Mouse (Mus musculus): ENCODE measurements around the gene Olfr518.

Gene Olfr518

GRCm38 (mm10) chr7:108884906-108885305 is at the start of gene Olfr518:
TSS of gene Olfr518 (minus strand) at chr7:108885006.
- DNase-seq (ENCODE audit: low spot score) = no peak

DNA sequence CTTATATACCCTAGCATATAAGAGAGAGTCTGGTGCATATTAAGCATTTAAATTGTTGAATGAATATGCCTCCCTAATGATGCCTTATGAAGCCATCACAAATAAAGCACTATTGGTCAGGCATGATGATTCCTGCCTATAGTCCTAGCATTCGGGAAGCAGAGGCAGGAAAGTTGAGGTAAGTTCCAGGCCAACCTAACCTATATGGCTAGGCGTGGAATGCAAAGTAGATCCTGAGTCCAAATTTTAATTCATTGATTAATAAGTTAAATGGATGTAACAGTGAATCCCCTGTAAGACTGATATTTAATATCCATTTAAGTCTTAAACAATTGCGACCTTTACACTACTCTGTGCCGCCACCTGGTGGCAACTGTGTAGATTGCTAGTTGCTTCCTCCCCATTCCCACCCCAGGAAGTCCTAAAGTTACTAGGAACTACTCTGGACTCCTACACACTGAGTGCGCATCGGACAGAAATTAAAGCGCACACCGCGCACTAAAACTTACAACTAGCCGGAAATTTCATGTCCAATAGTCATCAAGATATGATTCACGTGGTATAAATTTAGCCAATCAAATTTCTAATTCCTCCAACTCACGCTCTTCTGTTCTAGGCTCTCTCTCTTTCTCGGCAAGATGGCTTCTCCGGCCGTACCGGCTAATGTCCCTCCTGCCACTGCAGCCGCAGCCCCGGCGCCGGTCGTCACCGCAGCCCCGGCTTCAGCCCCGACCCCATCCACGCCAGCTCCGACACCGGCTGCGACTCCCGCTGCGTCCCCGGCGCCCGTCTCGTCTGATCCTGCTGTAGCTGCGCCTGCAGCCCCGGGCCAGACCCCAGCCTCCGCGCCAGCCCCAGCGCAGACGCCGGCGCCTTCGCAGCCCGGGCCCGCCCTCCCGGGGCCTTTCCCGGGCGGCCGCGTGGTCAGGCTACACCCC is 49.3 kb upstream of the Olfr518 start, which contains the start of gene Eif3f:
Gene Eif3f (plus strand): TSS at position 624 of the 938 bp plus-strand sequence.
- peak; percentile 93 for DNase-seq (ENCODE audit: low spot score)

DNA sequence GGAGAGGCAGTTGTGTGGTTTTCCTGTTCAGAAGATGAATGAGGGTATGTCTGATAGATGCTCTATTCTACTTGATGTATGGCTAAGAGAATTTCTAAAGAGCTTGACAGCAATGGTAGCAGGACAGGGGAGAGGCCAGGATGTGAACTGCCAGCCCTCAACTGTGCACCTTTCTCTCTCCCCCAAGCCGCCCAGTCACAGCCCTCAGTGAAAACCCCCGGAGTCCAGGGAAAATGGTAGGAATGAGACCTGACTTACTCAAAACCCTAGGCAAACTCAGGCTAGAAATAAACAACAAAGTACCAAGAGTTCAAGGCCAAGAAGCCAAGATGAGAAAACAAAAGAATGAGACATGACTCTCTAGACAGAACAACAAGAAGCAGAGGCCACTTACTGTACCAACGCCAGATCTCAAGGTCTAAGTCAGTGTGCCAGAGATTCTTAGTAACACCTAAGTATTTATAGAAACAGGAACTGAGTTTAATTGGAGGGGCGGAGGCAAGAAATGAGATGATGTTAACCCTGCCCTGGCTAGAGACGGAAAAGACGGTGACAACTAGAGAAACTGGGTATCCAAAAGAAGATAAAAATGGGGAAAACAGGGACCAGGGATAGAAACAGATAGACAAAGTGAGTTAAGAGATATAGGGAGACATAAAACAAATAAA is 45.1 kb upstream of the Olfr518 start, which contains the start of gene Nlrp10:
Gene Nlrp10 (minus strand): TSS at position 453 of the 668 bp plus-strand sequence.
- DNase-seq (ENCODE audit: low spot score) = no peak

DNA sequence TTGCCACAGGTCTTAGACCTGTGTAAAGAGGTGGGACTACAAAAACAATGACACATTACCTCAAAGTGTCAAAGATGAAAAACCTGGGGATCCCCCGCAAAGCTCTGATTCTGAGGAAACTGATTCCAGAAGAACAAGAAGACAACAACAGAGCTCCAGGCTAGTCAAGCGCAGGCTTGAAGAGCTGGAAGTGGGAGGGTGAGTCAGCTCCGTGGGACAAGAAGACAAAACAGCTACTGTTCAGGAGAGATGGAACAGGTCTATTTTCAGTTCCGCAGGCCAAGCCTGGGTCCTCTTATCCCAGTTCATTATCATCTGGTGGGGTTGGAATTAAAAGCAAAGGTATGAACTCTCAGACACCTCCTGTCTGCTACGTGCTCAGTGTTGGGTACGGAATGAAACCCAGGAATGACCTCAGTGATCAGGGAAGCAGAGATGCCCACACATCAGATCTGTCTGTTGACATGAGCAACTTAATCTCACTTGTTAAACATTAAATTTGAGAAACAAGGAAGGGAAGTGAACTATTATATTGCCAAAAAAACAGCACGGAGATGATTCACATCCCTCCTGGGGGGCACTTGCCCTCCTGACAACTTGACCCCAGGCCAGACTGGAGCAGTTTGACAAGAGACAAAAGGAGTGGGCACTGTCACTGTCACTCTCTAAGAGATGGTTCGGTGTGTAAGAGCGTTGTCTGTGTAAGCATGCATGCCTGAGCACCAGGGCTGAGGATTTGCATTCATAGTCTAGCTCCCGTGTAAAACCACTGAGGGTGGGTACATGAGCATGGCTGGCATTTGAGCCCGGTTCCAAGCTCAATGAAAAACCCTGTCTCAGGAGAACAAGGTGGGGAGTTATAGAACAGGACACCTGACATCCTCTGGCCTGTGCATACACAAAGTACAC is 43.7 kb upstream of the Olfr518 start:
- no peak for DNase-seq (ENCODE audit: low spot score)

- DNase-seq (ENCODE audit: low spot score) = no peak
These were observed 42.2 kb upstream of the Olfr518 start for GRCm38 (mm10) chr7:108927043-108927442.

- no peak for DNase-seq (ENCODE audit: low spot score)
These were observed 19.2 kb upstream of the Olfr518 start for GRCm38 (mm10) chr7:108903969-108904368.

DNA sequence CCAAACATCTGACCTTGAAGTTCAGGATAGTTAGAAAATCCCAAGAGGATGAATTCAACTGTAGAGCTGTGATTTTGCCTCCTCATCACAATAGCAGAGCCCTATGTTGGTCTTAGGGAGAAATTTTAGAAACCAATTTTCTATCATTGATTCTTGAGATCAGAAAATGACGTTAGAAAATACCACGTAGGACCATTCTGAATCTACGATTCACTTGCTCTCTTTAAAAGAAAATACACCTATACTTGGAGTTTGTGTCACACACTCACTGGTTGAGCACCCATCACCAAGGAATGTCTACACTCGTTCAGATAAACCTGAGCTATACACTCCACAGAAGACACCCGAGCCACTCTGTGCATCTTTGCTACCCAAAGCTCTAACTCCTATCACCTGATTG is 9.5 kb upstream of the Olfr518 start, which contains the start of gene Olfr519:
Gene Olfr519 (minus strand): TSS at position 101 of the 400 bp plus-strand sequence.
- DNase-seq (ENCODE audit: low spot score) = no peak

GRCm38 (mm10) chr7:108872279-108872678 is 12.5 kb downstream of the Olfr518 start, which contains the start of gene Olfr517:
TSS of gene Olfr517 (minus strand) at chr7:108872379.
- DNase-seq (ENCODE audit: low spot score) = no peak

DNA sequence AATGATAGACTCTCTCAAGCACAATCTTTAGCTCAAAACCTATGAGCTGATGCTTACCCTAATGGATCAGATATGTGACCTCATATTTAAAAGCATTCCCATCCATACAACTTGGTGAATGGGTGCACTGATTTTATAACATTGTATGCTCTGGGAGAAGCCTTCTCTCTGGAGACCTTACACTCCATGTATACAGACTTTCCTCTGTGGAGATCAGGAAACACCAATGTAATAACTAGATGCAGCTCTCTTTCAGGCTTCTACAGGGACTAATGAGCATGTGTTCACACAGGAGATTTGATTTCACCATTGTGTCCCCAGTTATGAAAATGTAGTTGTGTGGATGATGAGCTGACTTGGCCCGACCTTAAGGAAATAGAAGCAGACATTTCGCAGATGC is 34.4 kb downstream of the Olfr518 start, which contains the start of gene Olfr516:
Gene Olfr516 (minus strand): TSS at position 101 of the 400 bp plus-strand sequence.
- no peak for DNase-seq (ENCODE audit: low spot score)

Data from yolk sac, embryonic 10.5 days (tissue).